Mouse (Mus musculus) cortical plate, adult 2 months (tissue): ENCODE results near the gene Sox6.

ENCODE experiments used
- CTCF ChIP-seq: fragments of 200-500 bp; IDR thresholded peaks from 2 replicates; pipeline ENCODE4 v1.5.1; 2011; ENCODE audit warnings: mild to moderate bottlenecking, control low read depth, low read length; ENCODE audit not compliant: insufficient read depth; ENCODE audit errors: extremely low read depth
- POLR2A ChIP-seq: fragments of 200-500 bp; IDR thresholded peaks from 2 replicates; pipeline ENCODE4 v1.6.1; 2011; ENCODE audit warnings: mild to moderate bottlenecking, low read length, control low read depth; ENCODE audit not compliant: insufficient read depth; ENCODE audit errors: extremely low read depth

- TF ChIP-seq CTCF (no peak), POLR2A (no peak)
Measured at GRCm38 (mm10) chr7:115607485-115607884, 431.1 kb downstream of the Sox6 start.
